Mouse (Mus musculus) hindbrain, embryonic 13.5 days (tissue): ENCODE data around the gene Smtnl2. TPM values are rescaled to one million over a fixed set of nuclear protein-coding genes. Genes with fewer than 3 reads are reported as not detected.

Source experiments
- ATAC-seq: fragments of 200-750 bp; cut with Nextera tagmentation; 2 replicates; pipeline ENCODE4 v1.8.0; 2017; ENCODE audit warnings: moderate TSS enrichment; ENCODE audit not compliant: low FRiP score
- H3K27ac ChIP-seq: fragments of 300-500 bp; sonication (generic); 2 replicates; pipeline ENCODE4 v1.5.1; 2015; ENCODE audit warnings: inconsistent platforms, mild to moderate bottlenecking, moderate library complexity
- H3K27me3 ChIP-seq: fragments of 300-500 bp; sonication (generic); 2 replicates; pipeline ENCODE4 v1.6.1; 2015; ENCODE audit warnings: mild to moderate bottlenecking, inconsistent platforms
- H3K36me3 ChIP-seq: fragments of 300-500 bp; sonication (generic); 2 replicates; pipeline ENCODE4 v1.6.1; 2015; ENCODE audit warnings: mild to moderate bottlenecking, inconsistent platforms
- H3K4me1 ChIP-seq: fragments of 300-500 bp; sonication (generic); replicated peaks from 2 replicates; pipeline ENCODE4 v1.6.1; 2015; ENCODE audit warnings: inconsistent platforms
- H3K4me2 ChIP-seq: fragments of 300-500 bp; sonication (generic); 2 replicates; pipeline ENCODE4 v1.6.1; 2015; ENCODE audit warnings: inconsistent platforms, mild to moderate bottlenecking, moderate library complexity
- H3K4me3 ChIP-seq: fragments of 300-500 bp; sonication (generic); 2 replicates; pipeline ENCODE4 v1.5.1; 2015; ENCODE audit warnings: mild to moderate bottlenecking, inconsistent platforms
- H3K9ac ChIP-seq: fragments of 300-500 bp; sonication (generic); 2 replicates; pipeline ENCODE4 v1.6.1; 2015; ENCODE audit warnings: mild to moderate bottlenecking, inconsistent platforms
- H3K9me3 ChIP-seq: fragments of 300-500 bp; sonication (generic); 2 replicates; pipeline ENCODE4 v1.6.1; 2016; ENCODE audit warnings: inconsistent platforms
- WGBS: fragments of 180-500 bp; shearing (Covaris S2); methylation state at CpG from one replicate; pipeline ENCODE4 v1.1.7; 2015; 5-methylcytosine and 5-hydroxymethylcytosine counted together
- polyA plus RNA-seq: library from polyadenylated mRNA; unstranded; fragments of >200 nt; fragmentation: Nextera tagmentation; extraction: Ambion mirVana; gene quantifications from 2 replicates; pipeline ENCODE4 v1.2.1, GENCODE M21; 2015

Gene Smtnl2
- polyA plus RNA-seq, 1 experiment from 2014 or later, result 6.2 TPM

- H3K4me2 ChIP-seq, result no peak overlapping the region
- H3K27ac ChIP-seq, result no peak overlapping the region
- no peak overlapping the region for H3K9ac ChIP-seq
- H3K9me3 ChIP-seq, result no peaks in the 10 kb centered on the region
- peaks cover 5% of the 10 kb centered on the region; the same call in 1 of the 2 replicates for H3K4me1 ChIP-seq
- no peaks in the 10 kb centered on the region for H3K27me3 ChIP-seq
- 96% methylated on average over 3 of the region's 3 CpGs for WGBS
- H3K4me3 ChIP-seq, result no peak overlapping the region
- H3K36me3 ChIP-seq, result no peaks in the 10 kb centered on the region
- ATAC-seq, result no peak
Observed at GRCm38 (mm10) chr11:72393243-72393642, 18.3 kb downstream of the Smtnl2 start.

- H3K9me3 ChIP-seq, result no peaks in the 10 kb centered on the region
- H3K36me3 ChIP-seq, result no peaks in the 10 kb centered on the region
- H3K4me1 ChIP-seq, result peaks cover 5% of the 10 kb centered on the region; the same call in 1 of the 2 replicates
- WGBS, result 92% methylated on average over 13 of the region's 13 CpGs
- H3K27me3 ChIP-seq, result no peaks in the 10 kb centered on the region
- no peak overlapping the region for H3K27ac ChIP-seq
- no peak for ATAC-seq
- no peak overlapping the region for H3K4me3 ChIP-seq
- no peak overlapping the region for H3K9ac ChIP-seq
- no peak overlapping the region for H3K4me2 ChIP-seq
Observed at GRCm38 (mm10) chr11:72391181-72391580, 20.3 kb downstream of the Smtnl2 start.

- Histone ChIP-seq H3K9ac (no peak overlapping the region), H3K4me2 (no peak overlapping the region), H3K4me1 (peaks cover 5% of the 10 kb centered on the region; the same call in 1 of the 2 replicates), H3K27ac (no peak overlapping the region), H3K36me3 (no peaks in the 10 kb centered on the region), H3K27me3 (no peaks in the 10 kb centered on the region), H3K9me3 (no peaks in the 10 kb centered on the region), H3K4me3 (no peak overlapping the region)
- ATAC-seq, result no peak
- WGBS, result 93% methylated on average over 7 of the region's 7 CpGs
Observed at GRCm38 (mm10) chr11:72389407-72390142, 21.9 kb downstream of the Smtnl2 start.

- no peaks in the 10 kb centered on the region for H3K4me1 ChIP-seq
- no peak overlapping the region for H3K27ac ChIP-seq
- WGBS, result 96% methylated on average over 6 of the region's 6 CpGs
- no peaks in the 10 kb centered on the region for H3K36me3 ChIP-seq
- no peaks in the 10 kb centered on the region for H3K9me3 ChIP-seq
- H3K9ac ChIP-seq, result no peak overlapping the region
- no peak overlapping the region for H3K4me3 ChIP-seq
- no peaks in the 10 kb centered on the region for H3K27me3 ChIP-seq
- H3K4me2 ChIP-seq, result no peak overlapping the region
- no peak for ATAC-seq
Observed at GRCm38 (mm10) chr11:72388113-72388529, 23.4 kb downstream of the Smtnl2 start.

GRCm38 (mm10) chr11:72379351-72379750 is 32.2 kb downstream of the Smtnl2 start:
- WGBS, result 79% methylated on average over 4 of the region's 4 CpGs

GRCm38 (mm10) chr11:72378222-72378621 is 33.3 kb downstream of the Smtnl2 start:
- Histone ChIP-seq H3K36me3 (no peaks in the 10 kb centered on the region), H3K27ac (no peak overlapping the region), H3K27me3 (no peaks in the 10 kb centered on the region), H3K9me3 (no peaks in the 10 kb centered on the region), H3K4me2 (no peak overlapping the region), H3K4me3 (no peak overlapping the region), H3K9ac (no peak overlapping the region), H3K4me1 (no peaks in the 10 kb centered on the region)
- no peak for ATAC-seq
- WGBS, result 75% methylated on average over 7 of the region's 7 CpGs

More at GRCm38 (mm10) chr11:72379351-72379750, 32.2 kb downstream of the Smtnl2 start:
- H3K4me2 ChIP-seq, result no peak overlapping the region
- no peak overlapping the region for H3K9ac ChIP-seq
- no peaks in the 10 kb centered on the region for H3K27me3 ChIP-seq
- no peaks in the 10 kb centered on the region for H3K9me3 ChIP-seq
- no peak overlapping the region for H3K4me3 ChIP-seq
- H3K4me1 ChIP-seq, result no peaks in the 10 kb centered on the region
- no peak overlapping the region for H3K27ac ChIP-seq
- no peaks in the 10 kb centered on the region for H3K36me3 ChIP-seq
- no peak for ATAC-seq

- no peaks in the 10 kb centered on the region for H3K4me1 ChIP-seq
- no peak overlapping the region for H3K27ac ChIP-seq
- WGBS, result 86% methylated on average over 2 of the region's 2 CpGs
- H3K9me3 ChIP-seq, result no peaks in the 10 kb centered on the region
- H3K4me2 ChIP-seq, result no peak overlapping the region
- ATAC-seq, result no peak
- no peaks in the 10 kb centered on the region for H3K27me3 ChIP-seq
- H3K36me3 ChIP-seq, result no peaks in the 10 kb centered on the region
- no peak overlapping the region for H3K4me3 ChIP-seq
- no peak overlapping the region for H3K9ac ChIP-seq
Observed at GRCm38 (mm10) chr11:72376562-72376961, 35.0 kb downstream of the Smtnl2 start.

- no peak overlapping the region for H3K27ac ChIP-seq
- 37% methylated on average over 12 of the region's 12 CpGs for WGBS
- peaks cover 5% of the 10 kb centered on the region; the same call in 1 of the 2 replicates for H3K27me3 ChIP-seq
- no peaks in the 10 kb centered on the region for H3K4me1 ChIP-seq
- H3K4me3 ChIP-seq, result no peak overlapping the region
- no peak for ATAC-seq
- H3K36me3 ChIP-seq, result no peaks in the 10 kb centered on the region
- no peak overlapping the region for H3K4me2 ChIP-seq
- no peaks in the 10 kb centered on the region for H3K9me3 ChIP-seq
- H3K9ac ChIP-seq, result no peak overlapping the region
Observed at GRCm38 (mm10) chr11:72369904-72370672, 41.4 kb downstream of the Smtnl2 start.

GRCm38 (mm10) chr11:72367934-72368674 is 43.4 kb downstream of the Smtnl2 start:
- no peak overlapping the region for H3K4me3 ChIP-seq
- H3K27ac ChIP-seq, result no peak overlapping the region
- no peaks in the 10 kb centered on the region for H3K4me1 ChIP-seq
- no peak overlapping the region for H3K4me2 ChIP-seq
- ATAC-seq, result no peak
- H3K36me3 ChIP-seq, result no peaks in the 10 kb centered on the region
- WGBS, result 65% methylated on average over 11 of the region's 11 CpGs
- H3K9ac ChIP-seq, result no peak overlapping the region
- H3K27me3 ChIP-seq, result peaks cover 5% of the 10 kb centered on the region; the same call in 1 of the 2 replicates
- no peaks in the 10 kb centered on the region for H3K9me3 ChIP-seq

- Histone ChIP-seq H3K27ac (no peak overlapping the region), H3K36me3 (no peaks in the 10 kb centered on the region), H3K4me1 (peaks cover 12% of the 10 kb centered on the region), H3K9me3 (no peaks in the 10 kb centered on the region), H3K27me3 (peaks cover 5% of the 10 kb centered on the region; the same call in 1 of the 2 replicates), H3K4me3 (no peak overlapping the region), H3K9ac (no peak overlapping the region), H3K4me2 (no peak overlapping the region)
- ATAC-seq, result no peak
- WGBS, result 83% methylated on average over 9 of the region's 9 CpGs
Observed at GRCm38 (mm10) chr11:72366126-72366525, 45.4 kb downstream of the Smtnl2 start.

- no peaks in the 10 kb centered on the region for H3K36me3 ChIP-seq
- H3K4me1 ChIP-seq, result peaks cover 12% of the 10 kb centered on the region
- no peak overlapping the region for H3K4me3 ChIP-seq
- no peak overlapping the region for H3K9ac ChIP-seq
- H3K9me3 ChIP-seq, result no peaks in the 10 kb centered on the region
- no peak overlapping the region for H3K27ac ChIP-seq
- peaks cover 5% of the 10 kb centered on the region; the same call in 1 of the 2 replicates for H3K27me3 ChIP-seq
- no peak for ATAC-seq
- whole genome bisulfite sequencing, result 94% methylated on average over 5 of the region's 5 CpGs
- H3K4me2 ChIP-seq, result no peak overlapping the region
Observed at GRCm38 (mm10) chr11:72364526-72364925, 47.0 kb downstream of the Smtnl2 start.
